Mouse (Mus musculus) embryonic facial prominence, embryonic 11.5 days (tissue): ENCODE measurements around the gene Il2ra. TPM values are rescaled to one million over a fixed set of nuclear protein-coding genes. Genes with fewer than 3 reads are reported as not detected.

Source experiments
- ATAC-seq: fragments of 200-750 bp; cut with Nextera tagmentation; replicated peaks from 2 replicates; pipeline ENCODE4 v1.8.0; 2017; ENCODE audit warnings: low read depth; ENCODE audit not compliant: insufficient number of reproducible peaks, low FRiP score, low TSS enrichment
- DNase-seq: peaks from one replicate; pipeline ENCODE4 v3.0.0-alpha.2; 2015; ENCODE audit warnings: low spot score
- H3K27ac ChIP-seq: fragments of 300-500 bp; sonication (generic); replicated peaks from 2 replicates; pipeline ENCODE4 v1.5.1; 2014; ENCODE audit warnings: mild to moderate bottlenecking, low read depth, low read length, control low read depth
- H3K27me3 ChIP-seq: fragments of 300-500 bp; sonication (generic); 2 replicates; pipeline ENCODE4 v1.6.1; 2014; ENCODE audit warnings: mild to moderate bottlenecking, low read length, moderate library complexity, mixed read lengths; ENCODE audit not compliant: control insufficient read depth, insufficient read depth
- H3K36me3 ChIP-seq: fragments of 300-500 bp; sonication (generic); replicated peaks from 2 replicates; pipeline ENCODE4 v1.6.1; 2014; ENCODE audit warnings: low read depth, mild to moderate bottlenecking, low read length, moderate library complexity, mixed read lengths; ENCODE audit not compliant: control insufficient read depth, insufficient read depth
- H3K4me1 ChIP-seq: fragments of 300-500 bp; sonication (generic); 2 replicates; pipeline ENCODE4 v1.6.1; 2014; ENCODE audit warnings: low read length, mixed read lengths; ENCODE audit not compliant: control insufficient read depth, insufficient read depth
- H3K4me2 ChIP-seq: fragments of 300-500 bp; sonication (generic); 2 replicates; pipeline ENCODE4 v1.6.1; 2014; ENCODE audit warnings: low read depth, mild to moderate bottlenecking, control low read depth, low read length, moderate library complexity
- H3K4me3 ChIP-seq: fragments of 300-500 bp; sonication (generic); 2 replicates; pipeline ENCODE4 v1.5.1; 2014; ENCODE audit warnings: low read depth, low read length, control low read depth
- H3K9ac ChIP-seq: fragments of 300-500 bp; sonication (generic); replicated peaks from 2 replicates; pipeline ENCODE4 v1.6.1; 2014; ENCODE audit warnings: mild to moderate bottlenecking, control low read depth, low read length
- H3K9me3 ChIP-seq: fragments of 300-500 bp; sonication (generic); replicated peaks from 2 replicates; pipeline ENCODE4 v1.6.1; 2016; ENCODE audit warnings: mild to moderate bottlenecking, low read length, inconsistent platforms, mixed read lengths; ENCODE audit not compliant: control insufficient read depth
- WGBS: fragments of 180-500 bp; shearing (Covaris S2); extraction: QIAGEN DNeasy Blood & Tissue Kit; methylation state at CpG from one replicate; pipeline ENCODE4 v1.1.7; 2014; 5-methylcytosine and 5-hydroxymethylcytosine counted together
- polyA plus RNA-seq: library from polyadenylated mRNA; unstranded; fragments of >200 nt; fragmentation: Nextera tagmentation; extraction: Ambion mirVana; gene quantifications from 2 replicates; pipeline ENCODE4 v1.2.1, GENCODE M21; 2014

The Il2ra gene
- polyA plus RNA-seq, 1 experiment from 2014 or later: not detected

DNA sequence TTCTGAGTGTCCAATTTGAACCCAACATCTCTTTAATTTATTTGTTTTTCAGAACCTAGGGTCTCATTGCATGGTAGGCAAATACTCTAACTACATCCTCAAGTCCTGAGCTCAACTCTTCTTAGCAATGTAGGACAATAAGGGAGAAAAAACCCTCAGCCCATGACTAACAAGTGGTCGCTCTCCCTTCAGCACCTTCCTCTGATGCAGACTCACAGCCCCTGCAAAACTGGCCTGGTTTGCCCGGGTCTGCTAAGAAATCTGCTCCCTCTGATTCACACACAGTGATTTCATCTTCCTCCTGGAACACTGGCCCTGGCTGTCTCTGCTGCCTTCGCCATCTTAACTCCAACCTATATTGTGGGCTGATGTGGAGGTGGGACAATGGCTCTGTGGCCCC, 86.5 kb downstream of the Il2ra start:
- Histone ChIP-seq H3K4me1 (no peaks in the 10 kb centered on the region), H3K4me3 (no peak overlapping the region), H3K4me2 (no peak overlapping the region), H3K9ac (no peak overlapping the region), H3K27me3 (no peaks in the 10 kb centered on the region), H3K36me3 (no peaks in the 10 kb centered on the region), H3K9me3 (no peaks in the 10 kb centered on the region), H3K27ac (no peak overlapping the region)
- DNase-seq (peak; percentile 64), ATAC-seq (no peak)
- 48% methylated on average over 3 of the region's 3 CpGs for WGBS

DNA sequence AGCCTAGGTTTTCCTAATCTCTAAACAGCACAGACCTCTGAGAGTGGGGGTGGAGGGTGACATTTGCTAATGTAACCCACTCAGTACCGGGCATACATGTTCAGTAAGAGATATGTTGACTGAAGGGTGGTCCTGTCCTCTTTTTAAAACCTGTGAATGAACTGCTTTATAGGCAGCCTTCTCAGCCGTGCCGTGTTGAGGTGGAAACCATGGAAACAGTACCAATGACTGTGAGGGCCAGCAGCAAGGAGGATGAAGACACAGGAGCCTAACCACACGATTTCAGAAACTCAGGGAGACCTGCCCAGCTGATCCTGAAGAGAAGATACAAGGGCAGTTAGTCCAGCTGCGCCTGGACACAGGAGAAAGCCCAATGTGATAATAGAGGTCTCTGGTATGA, 90.4 kb downstream of the Il2ra start:
- H3K4me1 ChIP-seq: no peaks in the 10 kb centered on the region
- H3K4me2 ChIP-seq: no peak overlapping the region
- H3K36me3 ChIP-seq: no peaks in the 10 kb centered on the region
- no peak for DNase-seq
- no peaks in the 10 kb centered on the region for H3K9me3 ChIP-seq
- no peak overlapping the region for H3K9ac ChIP-seq
- H3K27me3 ChIP-seq: no peaks in the 10 kb centered on the region
- no peak overlapping the region for H3K27ac ChIP-seq
- H3K4me3 ChIP-seq: no peak overlapping the region
- WGBS: 73% methylated on average over 5 of the region's 5 CpGs
- no peak for ATAC-seq

DNA sequence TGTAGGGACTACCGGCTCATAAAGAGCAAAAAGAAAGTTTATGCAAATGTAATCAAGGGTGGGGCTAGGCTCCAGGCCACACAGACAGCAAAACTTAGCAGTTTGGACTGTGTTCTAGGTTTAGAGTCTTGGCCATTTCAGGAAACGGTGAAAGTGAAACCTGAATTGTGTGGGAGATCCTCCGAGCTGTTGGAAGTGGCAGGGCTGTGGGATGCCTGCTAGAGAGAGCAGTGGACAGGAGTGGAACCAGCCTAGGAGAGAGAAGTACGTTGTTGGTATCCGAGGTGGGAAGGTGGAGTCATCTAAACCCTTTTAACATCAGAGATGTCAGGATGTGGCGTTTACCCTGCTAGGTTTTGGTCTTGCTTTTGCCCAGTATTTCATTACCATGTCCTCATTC, 93.2 kb downstream of the Il2ra start:
- no peak overlapping the region for H3K4me2 ChIP-seq
- H3K27me3 ChIP-seq: no peaks in the 10 kb centered on the region
- ATAC-seq (no peak), DNase-seq (no peak)
- no peaks in the 10 kb centered on the region for H3K4me1 ChIP-seq
- H3K9me3 ChIP-seq: no peaks in the 10 kb centered on the region
- H3K36me3 ChIP-seq: peaks cover 4% of the 10 kb centered on the region
- H3K9ac ChIP-seq: no peak overlapping the region
- H3K27ac ChIP-seq: no peak overlapping the region
- WGBS: 86% methylated on average over 6 of the region's 6 CpGs
- no peak overlapping the region for H3K4me3 ChIP-seq

GRCm38 (mm10) chr2:11738794-11739193, 96.2 kb downstream of the Il2ra start:
- Histone ChIP-seq H3K4me3 (no peak overlapping the region), H3K4me2 (no peak overlapping the region), H3K27ac (no peak overlapping the region), H3K4me1 (no peaks in the 10 kb centered on the region), H3K36me3 (peaks cover 15% of the 10 kb centered on the region), H3K27me3 (no peaks in the 10 kb centered on the region), H3K9me3 (no peaks in the 10 kb centered on the region), H3K9ac (no peak overlapping the region)
- WGBS: 92% methylated on average over 3 of the region's 3 CpGs
- ATAC-seq (no peak; the same call in 1 of the 2 replicates), DNase-seq (no peak)

DNA sequence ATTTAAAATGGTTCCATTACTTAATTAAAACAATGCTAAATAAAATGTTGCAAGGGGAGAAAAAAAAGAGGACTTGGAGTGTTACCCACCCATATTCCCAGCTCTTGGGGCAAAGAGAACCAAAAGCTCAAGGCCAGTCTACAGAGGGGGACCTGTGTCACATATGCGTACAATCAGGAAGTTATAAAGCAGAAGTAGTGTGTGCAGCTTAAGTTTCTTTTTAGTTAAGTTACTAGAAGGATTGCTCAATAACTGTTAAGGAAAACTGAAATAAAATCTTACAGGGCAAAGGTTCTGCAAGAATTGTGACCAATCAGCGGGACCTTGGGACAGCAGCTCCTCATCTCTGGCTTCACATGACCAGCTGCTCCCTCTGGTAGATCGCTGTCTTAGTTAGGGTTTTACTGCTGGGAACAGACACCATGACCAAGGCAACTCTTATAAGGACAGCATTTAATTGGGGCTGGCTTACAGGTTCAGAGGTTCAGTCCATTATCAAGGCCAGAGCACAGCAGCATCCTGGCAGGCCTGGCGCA, 97.0 kb downstream of the Il2ra start:
- H3K4me1 ChIP-seq: no peaks in the 10 kb centered on the region
- no peak for ATAC-seq
- WGBS: 92% methylated on average over 4 of the region's 4 CpGs

More for the DNA sequence above, 97.0 kb downstream of the Il2ra start:
- no peaks in the 10 kb centered on the region for H3K9me3 ChIP-seq
- no peak overlapping the region for H3K4me3 ChIP-seq
- peaks cover 15% of the 10 kb centered on the region for H3K36me3 ChIP-seq
- H3K4me2 ChIP-seq: no peak overlapping the region
- H3K9ac ChIP-seq: no peak overlapping the region
- no peak for DNase-seq
- H3K27me3 ChIP-seq: no peaks in the 10 kb centered on the region
- H3K27ac ChIP-seq: no peak overlapping the region

Other genes starting within 250 kb of the Il2ra start
- gene Pfkfb3, start 88.7 kb upstream of the Il2ra start, polyA plus RNA-seq: 12.2 and 13.8 TPM in 2 replicates
- gene Rbm17, start 38.7 kb upstream of the Il2ra start, polyA plus RNA-seq: 196 and 220 TPM in 2 replicates
- gene Gm17490, start 16.5 kb upstream of the Il2ra start, polyA plus RNA-seq: not detected in 2 replicates
- 0.28 and 0.29 TPM in 2 replicates for gene Il15ra, start 62.5 kb downstream of the Il2ra start, polyA plus RNA-seq
- 148 and 154 TPM in 2 replicates for gene Fbh1, start 134.8 kb downstream of the Il2ra start, polyA plus RNA-seq
- gene Ankrd16, start 135.1 kb downstream of the Il2ra start, polyA plus RNA-seq: 23.6 and 27.7 TPM in 2 replicates